Mouse (Mus musculus): ENCODE data around the gene C2cd2l. TPM values are rescaled to one million over a fixed set of nuclear protein-coding genes. Genes with fewer than 3 reads are reported as not detected.

Gene C2cd2l
- 10 to 100 TPM; 11.9 to 17.2 TPM for polyA plus RNA-seq (2017; shearing (Covaris generic))

DNA sequence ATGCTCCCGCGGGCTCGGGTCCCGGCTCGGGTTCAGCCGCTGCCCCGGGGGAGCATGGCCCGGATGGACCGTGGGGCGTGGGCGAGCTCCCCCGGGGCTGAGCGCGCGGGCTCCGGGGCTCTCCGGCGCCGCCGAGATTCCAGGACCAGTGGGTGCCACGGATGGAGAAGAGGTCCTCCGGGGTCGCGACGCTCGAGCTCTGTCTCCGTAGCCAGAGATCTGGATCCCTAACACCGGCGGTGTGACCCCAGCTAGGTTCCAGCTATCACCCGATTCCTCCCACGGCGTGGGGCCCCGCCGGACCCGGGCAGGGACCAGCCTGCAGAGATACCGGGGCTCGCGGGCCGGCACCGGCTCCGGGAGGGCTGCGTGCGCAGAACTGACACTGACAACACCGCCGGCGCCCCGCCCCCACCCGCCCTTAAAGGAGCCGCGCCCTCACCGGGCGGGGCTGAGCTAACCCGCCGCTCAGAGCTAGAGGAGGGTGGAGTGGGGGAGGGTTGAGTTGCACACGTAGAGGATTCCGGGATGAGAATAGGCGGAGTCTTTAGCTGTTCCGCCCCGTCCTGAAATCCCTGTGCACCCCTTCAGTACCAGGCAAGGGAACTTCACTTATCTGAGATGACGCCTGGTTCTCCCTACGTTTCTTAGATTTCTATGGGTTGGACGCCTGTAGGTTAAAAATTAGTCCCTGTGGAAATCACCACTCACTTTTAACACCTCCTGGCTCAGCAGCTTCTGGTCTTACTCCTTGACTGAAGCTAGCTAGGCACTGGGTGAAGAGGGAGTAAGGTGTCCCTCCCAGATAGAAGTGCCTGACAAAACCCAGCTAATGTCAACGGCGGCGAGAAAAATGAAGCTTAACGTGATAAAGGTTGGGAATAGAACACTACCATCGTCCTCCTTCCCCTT is at the start of gene C2cd2l:
TSS of gene C2cd2l (minus strand) at position 399 of the 912 bp plus-strand sequence.

DNA sequence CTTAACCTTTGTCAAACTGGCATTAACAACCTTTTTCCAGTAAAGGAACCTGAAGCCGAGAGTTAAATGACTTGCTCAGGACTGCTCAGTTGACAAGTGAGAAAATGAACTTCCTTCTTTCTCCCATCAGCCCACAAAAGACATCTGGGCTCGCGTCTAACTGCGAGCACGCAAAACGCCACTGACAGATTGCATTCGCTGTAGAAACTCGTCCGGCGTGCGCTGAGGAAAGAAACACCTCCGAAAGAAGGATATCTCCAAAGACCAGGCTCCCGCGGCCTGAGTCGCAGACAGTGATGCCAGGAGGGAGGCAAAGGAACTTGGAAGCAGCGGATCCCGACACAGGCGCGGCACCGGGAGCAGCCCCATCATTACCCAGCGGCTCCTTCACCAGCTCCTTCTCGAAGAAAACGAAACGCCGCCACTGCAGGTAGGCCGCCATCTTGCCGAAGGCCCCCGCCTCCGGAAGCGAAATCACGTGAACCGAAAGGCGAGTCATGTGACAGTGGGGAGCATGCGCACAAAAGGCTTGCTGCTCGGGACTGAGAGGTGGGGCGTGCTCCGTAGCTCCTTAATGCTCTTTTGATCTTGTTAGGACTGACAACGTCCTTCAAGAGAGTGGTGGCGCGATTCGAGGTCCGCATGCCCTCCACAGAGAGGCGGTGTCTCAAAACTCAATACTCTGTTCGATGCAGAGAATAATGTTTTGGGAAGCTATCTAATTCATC is 41.3 kb upstream of the C2cd2l start, which contains the start of gene Vps11:
TSS of gene Vps11 (minus strand) at position 481 of the 728 bp plus-strand sequence.

DNA sequence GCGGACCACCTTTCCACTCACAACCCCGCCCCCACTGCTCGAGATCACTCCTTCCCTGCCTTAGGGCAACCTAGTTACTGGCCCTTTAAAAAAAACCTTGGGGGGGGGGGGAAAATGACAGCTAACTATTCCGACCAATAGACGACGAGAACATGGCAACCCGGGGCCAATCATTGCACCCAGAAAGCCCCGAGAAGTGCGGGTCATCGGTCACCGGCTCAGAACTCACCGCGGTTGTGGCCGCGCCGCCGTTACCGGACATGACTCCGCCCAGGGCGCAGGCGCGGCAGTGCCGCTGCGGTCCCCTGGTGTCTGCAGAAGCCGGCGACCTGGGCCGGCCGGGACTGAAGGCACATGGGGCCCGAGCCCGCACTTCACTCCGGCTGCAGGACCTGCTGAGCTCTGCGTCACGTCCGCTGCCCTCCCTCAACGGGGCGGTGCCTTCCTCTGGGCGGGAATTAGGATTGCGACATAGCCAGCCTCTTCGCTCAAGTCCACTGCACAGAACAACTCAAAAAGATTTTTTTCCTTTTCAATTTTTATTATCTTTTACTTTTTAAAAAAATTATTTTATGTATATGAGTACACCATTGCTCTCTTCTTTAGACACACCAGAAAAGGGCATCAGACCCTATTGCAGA is 23.8 kb upstream of the C2cd2l start, which contains the start of gene Hmbs:
TSS of gene Hmbs (minus strand) at position 448 of the 641 bp plus-strand sequence.

DNA sequence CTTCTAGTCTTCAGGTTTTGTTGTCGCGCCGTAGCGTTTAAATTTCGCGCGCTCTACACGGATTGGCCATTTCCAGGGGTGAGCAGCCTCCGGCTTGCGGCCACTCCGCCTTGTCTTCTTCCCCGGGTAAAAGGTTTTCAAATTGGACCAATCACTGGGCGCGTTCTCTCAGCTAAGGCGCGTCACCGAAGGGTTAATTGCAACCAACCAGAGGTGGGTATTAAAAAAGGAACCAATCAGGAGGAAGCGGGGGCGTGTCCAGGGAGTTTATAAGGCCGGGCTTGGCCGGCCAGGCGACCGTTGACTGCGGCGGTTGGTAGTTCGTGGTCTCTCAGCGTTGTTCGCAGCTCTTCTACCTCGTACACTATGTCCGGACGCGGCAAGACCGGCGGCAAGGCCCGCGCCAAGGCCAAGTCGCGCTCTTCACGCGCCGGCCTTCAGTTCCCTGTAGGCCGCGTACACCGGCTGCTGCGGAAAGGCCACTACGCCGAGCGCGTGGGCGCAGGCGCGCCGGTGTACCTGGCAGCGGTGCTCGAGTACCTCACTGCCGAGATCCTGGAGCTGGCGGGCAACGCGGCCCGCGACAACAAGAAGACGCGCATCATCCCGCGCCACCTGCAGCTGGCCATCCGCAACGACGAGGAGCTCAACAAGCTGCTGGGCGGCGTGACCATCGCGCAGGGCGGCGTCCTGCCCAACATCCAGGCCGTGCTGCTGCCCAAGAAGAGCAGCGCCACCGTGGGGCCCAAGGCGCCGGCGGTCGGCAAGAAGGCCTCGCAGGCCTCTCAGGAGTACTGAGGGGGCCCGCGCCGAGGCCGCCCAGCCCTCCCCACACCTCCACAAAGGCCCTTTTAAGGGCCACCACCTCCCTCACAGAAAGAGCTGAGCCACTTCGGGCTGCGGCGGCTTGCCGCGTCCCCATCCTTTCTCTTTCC is 14.6 kb upstream of the C2cd2l start, which contains the start of gene H2afx:
TSS of gene H2afx (plus strand) at position 299 of the 935 bp plus-strand sequence.

DNA sequence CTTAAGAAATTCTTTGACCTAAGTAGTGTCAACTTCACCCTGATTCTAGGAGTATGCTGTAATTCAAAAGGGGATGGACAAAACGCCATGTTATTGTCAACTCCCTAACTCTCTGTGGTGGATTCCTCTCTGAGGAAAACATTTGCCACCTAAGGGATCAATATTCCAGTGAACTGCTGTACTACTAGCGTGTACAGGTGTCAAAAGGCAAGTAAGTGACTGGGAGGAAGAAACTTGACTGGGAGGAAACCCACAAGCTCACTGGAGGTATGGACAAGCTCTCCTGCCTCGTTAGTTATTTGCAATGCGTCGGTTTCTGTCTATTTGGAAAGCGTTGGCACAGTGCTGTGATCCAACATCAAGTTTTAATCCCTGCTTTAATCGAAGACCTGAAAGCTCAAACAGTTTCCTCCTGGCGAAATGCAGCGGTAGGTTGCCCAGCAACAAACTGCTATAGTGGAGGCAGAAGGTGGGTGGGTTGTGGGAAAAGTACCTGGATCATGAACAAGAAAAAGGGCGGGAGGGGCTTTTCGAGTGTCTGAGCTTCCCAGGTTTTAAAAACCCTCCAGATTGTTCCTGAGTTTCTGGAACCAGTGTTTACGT is 5.8 kb upstream of the C2cd2l start, which contains the start of gene Dpagt1:
TSS of gene Dpagt1 (plus strand) at position 252 of the 603 bp plus-strand sequence.

DNA sequence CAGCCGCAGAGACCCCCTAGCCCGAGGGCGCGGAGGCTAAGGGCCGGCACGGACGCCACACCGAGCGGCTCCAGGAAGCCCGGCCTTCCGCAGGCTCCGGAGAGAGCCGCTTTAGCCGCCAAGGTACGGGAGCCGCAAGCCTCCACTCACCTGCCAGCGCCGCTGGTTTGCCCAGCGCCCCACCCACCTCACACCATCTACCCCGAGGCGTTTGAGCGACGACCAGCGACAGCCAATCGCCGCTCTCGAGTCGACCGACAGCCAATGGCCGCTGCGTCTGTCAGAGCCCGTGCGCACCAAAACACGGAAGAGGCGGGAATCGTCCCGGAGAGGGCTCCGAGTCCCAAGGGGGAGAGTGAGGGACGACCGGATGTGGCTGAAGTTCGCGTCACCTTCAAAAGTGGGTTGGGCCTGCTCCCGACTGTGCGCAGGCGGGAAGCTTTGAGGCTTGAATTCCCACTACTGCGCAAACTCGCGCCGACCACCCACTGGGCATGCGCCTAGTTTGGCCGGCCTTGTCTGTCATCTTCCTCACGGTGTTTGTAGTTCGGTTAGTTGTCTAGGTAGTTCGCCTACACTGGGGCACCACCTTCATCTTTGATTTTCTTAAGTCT is 14.5 kb downstream of the C2cd2l start, which contains the start of gene Hinfp:
TSS of gene Hinfp (minus strand) at position 206 of the 614 bp plus-strand sequence.

DNA sequence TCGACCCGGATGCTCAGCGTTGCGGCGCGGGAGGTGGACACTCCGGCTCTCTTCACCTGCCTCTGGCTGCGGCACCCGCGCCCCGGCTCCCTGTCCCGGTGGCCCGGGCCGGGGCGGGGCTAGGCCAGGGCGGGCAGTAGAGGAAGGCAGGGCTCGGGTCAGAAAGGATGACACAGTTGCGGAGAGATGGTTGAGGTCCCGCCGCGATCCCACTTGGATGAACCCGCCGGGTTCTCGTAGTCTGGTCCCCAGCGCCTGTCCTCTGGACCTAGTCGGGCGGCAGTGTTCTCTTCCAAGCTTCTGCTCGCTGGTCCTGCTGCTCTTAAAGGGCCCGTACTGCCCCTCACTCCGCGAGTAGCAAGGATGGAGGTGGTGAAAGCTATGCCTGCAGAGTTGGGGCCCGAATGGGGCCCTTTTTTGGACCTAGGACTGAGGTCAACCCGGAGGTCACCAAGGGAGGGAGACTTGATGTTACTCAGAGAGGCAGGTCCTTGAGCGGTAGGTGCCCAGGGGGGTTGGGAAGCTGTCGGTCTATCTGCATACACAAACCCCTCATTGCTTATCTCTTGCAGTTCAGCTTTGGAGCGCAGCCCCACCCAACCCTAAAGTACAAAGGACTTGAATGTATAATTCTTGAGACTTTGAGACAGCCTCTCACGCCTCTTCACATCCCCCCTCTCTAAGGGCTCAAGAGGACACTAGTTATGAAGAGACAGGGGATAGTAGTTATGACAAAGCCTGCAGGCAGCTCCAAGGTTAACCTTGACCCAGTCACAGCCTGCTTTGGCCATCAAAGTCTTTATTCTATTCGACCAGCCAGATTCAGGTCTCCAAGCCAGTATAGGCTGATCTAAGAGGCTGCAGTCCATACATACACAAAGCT is 31.8 kb downstream of the C2cd2l start, which contains the start of gene Abcg4:
TSS of gene Abcg4 (minus strand) at position 540 of the 883 bp plus-strand sequence.

DNA sequence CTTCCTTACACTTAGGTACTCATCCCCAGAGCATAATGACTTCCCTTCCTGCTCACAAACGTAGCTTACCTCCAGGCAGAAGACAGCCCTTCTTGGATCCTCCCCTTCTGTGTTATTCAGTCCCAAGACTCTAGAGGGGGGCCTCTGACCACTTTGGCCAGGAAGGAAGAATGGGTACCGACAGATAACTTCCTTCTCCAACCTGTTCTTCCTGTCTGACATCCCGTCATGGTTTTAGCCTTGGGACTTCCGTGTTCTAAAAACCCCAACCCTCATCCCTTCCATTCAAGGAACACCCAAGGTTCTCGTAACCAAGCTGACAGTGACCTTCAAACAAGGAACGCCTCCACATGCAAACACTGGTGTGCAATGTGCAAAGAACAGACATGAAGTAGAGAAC is 51.7 kb downstream of the C2cd2l start, which contains the start of gene Nlrx1:
TSS of gene Nlrx1 (minus strand) at position 168 of the 400 bp plus-strand sequence.

Other genes with a start within 250 kb of the C2cd2l start
- gene Mfrp, start 218.6 kb downstream of the C2cd2l start, polyA plus RNA-seq (2017; shearing (Covaris generic)), result not detected
- gene C1qtnf5, start 213.0 kb downstream of the C2cd2l start, polyA plus RNA-seq (2017; shearing (Covaris generic)), result not detected
- not detected for gene Gm49380, start 206.8 kb downstream of the C2cd2l start, polyA plus RNA-seq (2017; shearing (Covaris generic))
- 10 to 100 TPM; 26.3 to 30.5 TPM for gene Rnf26, start 206.8 kb downstream of the C2cd2l start, polyA plus RNA-seq (2017; shearing (Covaris generic))
- under 1 TPM; 0.25 to 0.42 TPM for gene Mcam, start 185.8 kb downstream of the C2cd2l start, polyA plus RNA-seq (2017; shearing (Covaris generic))
- 10 to 100 TPM; 34.0 to 44.8 TPM for gene Cbl, start 86.2 kb downstream of the C2cd2l start, polyA plus RNA-seq (2017; shearing (Covaris generic))
- gene Ccdc153, start 79.6 kb downstream of the C2cd2l start, polyA plus RNA-seq (2017; shearing (Covaris generic)), result not detected
- gene Pdzd3, start 68.8 kb downstream of the C2cd2l start, polyA plus RNA-seq (2017; shearing (Covaris generic)), result under 1 TPM in 1 of 2 experiments, not detected in 1; 0.29 TPM
- gene Nlrx1, start 51.7 kb downstream of the C2cd2l start, polyA plus RNA-seq (2017; shearing (Covaris generic)), result 10 to 100 TPM in 1 of 2 experiments, 1 to 10 TPM in 1; 4.7 to 19.8 TPM
- under 1 TPM; 0.23 to 0.47 TPM for gene Abcg4, start 31.7 kb downstream of the C2cd2l start, polyA plus RNA-seq (2017; shearing (Covaris generic))
- 10 to 100 TPM; 19.1 to 24.3 TPM for gene Hinfp, start 14.6 kb downstream of the C2cd2l start, polyA plus RNA-seq (2017; shearing (Covaris generic))
- 10 to 100 TPM; 21.2 to 25.6 TPM for gene Dpagt1, start 5.7 kb upstream of the C2cd2l start, polyA plus RNA-seq (2017; shearing (Covaris generic))
- gene H2afx, start 14.4 kb upstream of the C2cd2l start, polyA plus RNA-seq (2017; shearing (Covaris generic)), result 10 to 100 TPM; 91.6 to 95.0 TPM
- gene Hmbs, start 23.9 kb upstream of the C2cd2l start, polyA plus RNA-seq (2017; shearing (Covaris generic)), result 10 to 100 TPM; 49.9 to 72.7 TPM
- 10 to 100 TPM; 42.5 to 45.4 TPM for gene Vps11, start 41.4 kb upstream of the C2cd2l start, polyA plus RNA-seq (2017; shearing (Covaris generic))
- 10 to 100 TPM in 1 of 2 experiments, 1 to 10 TPM in 1; 8.6 to 14.9 TPM for gene Hyou1, start 59.2 kb upstream of the C2cd2l start, polyA plus RNA-seq (2017; shearing (Covaris generic))
- gene Slc37a4, start 76.6 kb upstream of the C2cd2l start, polyA plus RNA-seq (2017; shearing (Covaris generic)), result 10 to 100 TPM; 29.2 to 31.4 TPM
- gene Rps25, start 86.9 kb upstream of the C2cd2l start, polyA plus RNA-seq (2017; shearing (Covaris generic)), result 1,000 to 10,000 TPM; 1,382 to 2,409 TPM
- gene Trappc4, start 87.3 kb upstream of the C2cd2l start, polyA plus RNA-seq (2017; shearing (Covaris generic)), result 100 to 1,000 TPM; 118 to 138 TPM
- gene Ccdc84, start 98.3 kb upstream of the C2cd2l start, polyA plus RNA-seq (2017; shearing (Covaris generic)), result 10 to 100 TPM; 53.3 to 67.6 TPM
- under 1 TPM; 0.19 to 0.75 TPM for gene Foxr1, start 120.9 kb upstream of the C2cd2l start, polyA plus RNA-seq (2017; shearing (Covaris generic))
- gene Upk2, start 134.7 kb upstream of the C2cd2l start, polyA plus RNA-seq (2017; shearing (Covaris generic)), result not detected
- gene Bcl9l, start 162.5 kb upstream of the C2cd2l start, polyA plus RNA-seq (2017; shearing (Covaris generic)), result 10 to 100 TPM; 14.8 to 24.6 TPM
- gene Cxcr5, start 241.6 kb upstream of the C2cd2l start, polyA plus RNA-seq (2017; shearing (Covaris generic)), result 10 to 100 TPM; 18.4 to 24.1 TPM